Mouse (Mus musculus): ENCODE data around the gene Ankrd65.
A peak's percentile ranks its signal among the peaks of the same experiment; 100 is the strongest.

Gene Ankrd65

DNA sequence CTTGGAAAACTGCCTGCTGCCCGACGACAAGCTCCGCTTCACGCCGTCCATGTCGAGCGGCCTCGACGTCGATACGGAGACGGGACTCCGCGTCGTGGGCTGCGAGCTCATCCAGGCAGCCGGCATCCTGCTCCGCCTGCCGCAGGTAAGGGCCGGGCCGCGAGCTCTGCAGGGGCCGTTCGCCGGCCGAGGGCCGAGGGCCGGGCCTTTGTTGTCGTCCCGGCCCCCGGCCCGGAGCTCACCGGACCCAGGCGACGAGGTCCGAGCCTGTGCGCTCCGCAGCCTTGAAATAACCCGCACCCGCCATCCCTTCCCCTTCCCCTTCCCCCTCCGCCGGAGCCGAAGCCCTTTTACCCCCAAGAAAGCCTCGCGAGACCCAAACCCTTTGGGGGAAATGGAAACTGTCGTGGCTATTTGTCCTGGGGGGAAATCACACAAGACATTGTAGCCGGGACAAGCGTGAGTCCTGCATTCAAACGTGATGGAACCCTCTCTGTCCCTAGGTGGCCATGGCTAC is 22.5 kb downstream of the Ankrd65 start:
- DNase-seq, result peak in 1 of 2 experiments; percentile 20

- DNase-seq, result no peak
Observed at GRCm38 (mm10) chr4:155817533-155817932, 27.3 kb downstream of the Ankrd65 start.

GRCm38 (mm10) chr4:155821025-155821424 is 30.8 kb downstream of the Ankrd65 start:
- no peak for DNase-seq

DNA sequence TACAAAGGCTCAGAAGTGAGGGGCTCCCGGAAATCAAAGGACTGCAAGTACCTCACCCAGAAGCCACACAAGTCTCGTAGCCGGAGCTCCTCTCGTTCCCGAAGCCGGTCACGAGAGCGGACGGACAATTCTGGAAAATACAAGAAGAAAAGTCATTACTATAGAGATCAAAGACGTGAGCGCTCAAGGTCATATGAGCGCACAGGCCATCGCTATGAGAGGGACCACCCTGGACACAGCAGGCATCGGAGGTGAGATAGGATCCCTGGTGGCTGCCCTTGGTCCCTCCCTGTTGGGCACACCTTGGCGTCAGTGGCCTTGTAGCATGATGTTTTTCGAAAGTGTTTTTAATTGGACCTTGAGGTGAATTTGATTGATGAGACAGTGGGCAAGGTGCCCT is 33.2 kb downstream of the Ankrd65 start:
- no peak for DNase-seq

DNA sequence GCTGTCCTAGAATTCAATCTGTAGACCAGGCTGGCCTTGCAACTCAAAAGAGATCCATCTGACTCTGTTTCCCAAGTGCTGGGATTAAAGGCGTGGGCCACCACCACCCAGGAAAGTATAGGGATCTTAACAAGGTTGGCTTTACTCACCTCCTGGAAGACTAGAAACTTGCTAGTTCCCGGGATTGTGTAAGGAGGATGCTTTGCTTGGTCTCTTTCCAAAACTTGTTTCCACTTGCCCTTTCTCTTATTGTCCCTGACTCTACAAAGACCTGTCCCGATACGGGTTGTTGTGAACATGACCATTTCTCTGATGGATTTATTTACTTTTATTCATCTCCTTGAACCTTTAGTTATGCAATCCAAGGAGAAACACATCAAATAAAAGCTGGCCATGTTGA is 39.6 kb downstream of the Ankrd65 start:
- DNase-seq, result no peak

GRCm38 (mm10) chr4:155830596-155830995 is 40.4 kb downstream of the Ankrd65 start:
- no peak for DNase-seq

- DNase-seq, result peak; percentile 95 to 97
Observed at GRCm38 (mm10) chr4:155831205-155831766, 41.0 kb downstream of the Ankrd65 start, which contains the start of gene Aurkaip1. Gene Aurkaip1 (plus strand): TSS chr4:155831272.

DNA sequence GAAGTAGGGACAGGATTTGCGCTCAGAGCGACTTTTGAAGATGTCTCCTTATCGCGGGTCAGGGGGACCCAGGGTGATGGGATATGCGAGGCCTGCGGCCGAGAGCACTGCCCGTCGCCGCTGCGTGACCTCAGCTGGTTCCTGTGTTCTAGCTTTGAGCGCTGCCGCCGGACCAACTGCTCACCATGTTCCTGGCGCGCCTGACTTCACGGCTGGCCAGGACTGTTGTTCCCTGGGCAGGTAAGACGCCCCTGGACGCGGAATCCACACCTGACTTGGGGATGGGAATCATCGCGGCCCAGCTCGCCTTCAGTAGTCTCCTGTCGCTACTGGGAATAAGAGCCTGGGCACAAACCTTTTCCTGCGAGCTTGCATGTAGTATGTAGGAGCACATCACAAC is 41.6 kb downstream of the Ankrd65 start:
- peak in 1 of 2 experiments; percentile 38 for DNase-seq

DNA sequence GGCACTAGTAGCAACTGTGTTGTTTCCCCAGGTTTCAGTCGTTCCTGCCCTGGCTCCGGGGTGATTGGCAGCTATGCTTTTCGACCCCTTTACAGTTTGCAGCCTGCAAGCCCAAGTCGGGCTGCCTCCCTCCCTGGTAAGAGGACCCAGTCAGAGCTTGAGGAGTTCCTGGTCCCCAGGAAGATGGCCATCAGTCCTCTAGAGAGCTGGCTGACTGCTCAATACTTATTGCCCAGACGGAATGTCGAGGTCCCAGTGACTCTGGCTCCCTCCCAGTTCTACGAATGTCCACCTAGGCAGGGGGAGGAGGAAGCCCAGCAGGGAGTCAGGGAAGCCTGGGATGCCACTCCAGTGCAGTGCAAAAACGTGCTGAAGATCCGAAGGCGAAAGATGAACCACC is 42.1 kb downstream of the Ankrd65 start:
- no peak for DNase-seq

- DNase-seq, result peak in 1 of 2 experiments; percentile 3
Observed at GRCm38 (mm10) chr4:155833234-155833633, 43.0 kb downstream of the Ankrd65 start.

DNA sequence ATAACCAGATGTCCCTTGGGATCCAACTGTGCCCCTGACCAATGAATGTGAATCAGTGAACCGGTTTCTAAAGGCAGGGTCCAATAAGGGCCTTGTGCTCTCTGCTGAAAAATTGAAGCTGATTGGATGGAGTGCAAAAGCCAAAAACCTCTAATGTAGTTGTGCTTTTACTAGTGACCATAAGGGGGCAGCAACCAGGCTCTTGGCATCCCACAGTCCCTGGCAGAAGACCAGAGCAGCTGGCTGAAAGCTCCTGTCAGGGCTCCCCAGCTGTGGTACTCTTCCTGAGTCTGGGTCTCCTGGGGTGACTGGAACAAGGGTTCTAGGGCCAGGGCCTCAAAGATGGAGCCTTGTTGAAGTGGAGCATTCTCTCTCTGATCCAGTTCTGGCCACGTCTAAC is 43.6 kb downstream of the Ankrd65 start:
- DNase-seq, result peak; percentile 76 to 83

DNA sequence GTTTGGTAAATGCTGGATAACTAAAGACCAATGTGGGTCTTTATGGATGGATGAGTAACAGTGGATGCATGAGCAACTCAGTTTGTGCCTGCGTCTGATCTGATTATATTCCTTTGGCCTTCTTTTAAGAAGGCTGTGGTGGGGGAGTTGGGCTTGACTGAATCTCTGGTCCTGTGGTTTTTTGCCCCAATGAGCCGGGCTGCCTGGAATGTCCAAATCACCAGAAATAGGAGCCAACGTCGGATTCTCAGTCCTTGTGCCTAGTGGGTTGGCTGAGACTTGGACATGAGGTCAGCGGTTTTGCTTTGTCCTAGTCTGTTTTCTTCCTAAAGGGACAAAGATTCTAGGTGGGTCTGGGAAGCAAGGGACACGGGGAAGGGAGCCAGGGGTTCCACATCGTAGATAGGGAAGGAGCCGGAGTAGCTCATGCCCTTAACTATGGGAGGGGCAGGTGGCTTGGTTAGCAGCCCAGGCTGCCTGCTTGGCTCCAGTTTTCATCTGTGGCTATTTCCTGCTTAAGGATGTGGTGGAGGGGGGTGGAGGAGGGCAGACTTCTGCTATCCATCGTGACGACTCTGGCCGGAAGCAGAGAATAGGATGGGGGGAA is 47.3 kb downstream of the Ankrd65 start:
- peak; percentile 67 to 70 for DNase-seq

GRCm38 (mm10) chr4:155838187-155839153 is 48.2 kb downstream of the Ankrd65 start:
- DNase-seq, result no peak

DNA sequence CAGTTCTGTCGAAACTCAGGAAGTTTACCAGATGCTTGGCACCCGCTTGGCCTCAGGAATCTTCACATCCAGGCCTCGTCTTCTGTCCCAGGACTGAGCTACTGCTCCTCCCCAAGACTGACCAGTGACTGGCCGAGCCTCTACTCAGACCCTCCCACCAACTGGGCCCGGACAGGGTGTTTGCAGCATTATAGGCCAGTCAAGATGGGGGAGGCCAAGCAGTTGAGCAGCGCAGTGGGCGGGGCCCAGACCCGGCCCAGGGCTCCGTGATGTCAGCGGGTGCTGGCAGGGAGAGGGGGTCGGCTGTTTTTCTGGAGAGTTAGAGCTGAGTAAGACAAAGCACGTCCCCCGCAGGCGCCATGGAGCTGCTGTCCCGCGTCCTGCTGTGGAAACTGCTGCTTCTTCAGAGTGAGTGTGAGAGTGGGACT is 49.3 kb downstream of the Ankrd65 start, which contains the start of gene Mxra8:
Gene Mxra8 (plus strand): TSS at position 198 of the 428 bp plus-strand sequence.
- DNase-seq, result peak; percentile 92 to 95

DNA sequence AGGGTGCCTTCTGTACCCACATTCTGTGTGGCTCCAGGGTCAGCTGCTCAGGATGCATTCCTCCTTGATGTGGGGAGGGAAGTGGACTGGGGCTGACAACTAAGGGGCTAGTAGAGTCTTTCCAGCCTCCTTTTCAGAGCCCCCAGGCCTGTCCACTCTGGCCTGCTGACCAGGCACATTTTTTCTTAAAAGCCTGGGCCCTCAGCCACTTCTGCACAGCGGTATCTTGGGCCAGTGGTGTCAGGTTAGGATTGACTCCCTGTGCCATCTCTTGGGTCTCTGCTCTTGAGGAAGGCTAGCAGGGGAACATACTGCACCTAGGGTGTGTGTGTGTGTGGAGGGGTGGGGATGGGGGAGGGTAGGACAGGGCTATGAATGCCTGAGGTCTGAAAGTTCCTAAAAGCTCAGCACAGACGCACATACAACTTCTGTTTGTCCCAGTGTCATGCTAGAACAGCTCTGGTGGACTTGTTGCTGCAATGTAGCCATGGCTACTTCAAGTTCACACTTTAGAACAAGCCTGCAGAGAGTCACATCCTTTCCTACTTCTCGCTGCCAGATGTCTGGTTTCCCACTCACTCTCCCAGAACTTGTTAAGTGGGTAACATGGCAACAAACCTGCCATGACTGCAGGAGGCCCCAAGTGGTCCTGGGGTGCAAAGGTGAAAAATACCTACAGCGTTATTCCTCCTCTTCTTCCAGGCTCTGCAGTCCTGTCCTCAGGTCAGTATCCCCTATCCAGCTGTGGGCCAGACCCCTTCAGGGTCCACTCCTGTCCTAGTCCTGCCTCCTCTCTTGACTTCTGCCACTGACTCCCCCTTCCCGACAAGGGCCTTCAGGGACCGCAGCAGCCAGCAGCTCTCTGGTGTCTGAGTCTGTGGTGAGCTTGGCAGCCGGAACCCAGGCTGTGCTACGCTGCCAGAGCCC is 50.1 kb downstream of the Ankrd65 start:
- DNase-seq, result no peak

DNA sequence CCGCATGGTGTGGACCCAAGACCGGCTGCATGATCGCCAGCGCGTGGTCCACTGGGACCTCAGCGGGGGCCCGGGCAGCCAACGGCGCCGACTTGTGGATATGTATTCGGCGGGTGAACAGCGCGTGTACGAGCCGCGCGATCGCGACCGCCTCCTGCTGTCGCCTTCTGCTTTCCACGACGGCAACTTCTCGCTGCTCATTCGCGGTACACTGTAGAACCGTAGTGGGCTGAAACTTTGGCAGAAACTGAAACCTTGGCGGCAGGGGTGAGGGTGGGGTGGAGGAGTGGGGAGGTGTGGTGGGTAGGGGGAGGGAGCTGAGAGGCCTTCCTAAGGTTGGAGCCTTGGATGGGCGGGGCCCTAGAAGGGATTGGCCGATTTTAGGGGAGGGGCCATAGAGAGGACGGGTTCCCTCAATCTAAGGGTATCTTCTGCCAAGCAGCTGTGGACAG is 50.8 kb downstream of the Ankrd65 start:
- peak; percentile 81 to 87 for DNase-seq

DNA sequence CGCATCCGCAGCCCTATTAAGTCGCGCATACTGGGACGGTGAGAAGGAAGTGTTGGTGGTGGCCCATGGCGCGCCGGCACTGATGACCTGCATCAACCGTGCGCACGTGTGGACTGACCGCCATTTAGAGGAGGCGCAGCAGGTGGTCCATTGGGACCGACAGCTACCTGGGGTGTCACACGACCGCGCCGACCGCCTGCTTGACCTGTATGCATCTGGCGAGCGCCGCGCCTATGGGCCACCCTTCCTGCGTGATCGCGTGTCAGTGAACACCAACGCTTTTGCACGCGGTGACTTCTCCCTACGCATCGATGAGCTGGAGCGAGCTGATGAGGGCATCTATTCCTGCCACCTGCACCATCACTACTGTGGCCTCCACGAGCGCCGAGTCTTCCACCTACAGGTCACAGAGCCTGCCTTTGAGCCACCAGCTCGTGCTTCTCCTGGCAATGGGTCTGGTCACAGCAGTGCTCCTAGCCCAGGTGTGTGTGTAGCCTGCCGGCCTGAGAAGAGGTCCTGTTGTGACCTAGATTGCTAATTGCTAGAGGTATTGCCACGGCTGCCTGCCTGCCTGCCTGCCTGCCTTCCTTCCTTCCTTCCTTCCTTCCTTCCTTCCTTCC is 51.5 kb downstream of the Ankrd65 start:
- no peak for DNase-seq

DNA sequence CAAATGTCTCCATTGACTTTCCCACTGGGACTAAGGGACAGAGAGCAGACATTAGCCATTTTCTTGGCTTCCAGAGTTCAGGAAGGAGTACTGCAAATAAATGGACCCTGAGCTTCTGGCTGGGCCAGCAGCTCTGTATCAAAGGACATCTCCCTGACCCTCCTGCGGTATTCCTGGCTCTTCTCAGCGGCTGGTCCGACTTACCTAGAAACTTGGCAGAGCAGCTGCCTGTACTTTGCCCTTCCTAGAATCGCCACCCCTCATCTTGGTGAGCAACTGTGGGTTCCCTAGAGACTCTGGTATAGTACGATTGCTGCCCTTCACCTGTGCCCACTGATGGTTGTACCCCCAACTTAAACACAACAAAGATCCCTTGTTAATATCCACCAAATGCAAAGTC is 53.0 kb downstream of the Ankrd65 start:
- no peak for DNase-seq

DNA sequence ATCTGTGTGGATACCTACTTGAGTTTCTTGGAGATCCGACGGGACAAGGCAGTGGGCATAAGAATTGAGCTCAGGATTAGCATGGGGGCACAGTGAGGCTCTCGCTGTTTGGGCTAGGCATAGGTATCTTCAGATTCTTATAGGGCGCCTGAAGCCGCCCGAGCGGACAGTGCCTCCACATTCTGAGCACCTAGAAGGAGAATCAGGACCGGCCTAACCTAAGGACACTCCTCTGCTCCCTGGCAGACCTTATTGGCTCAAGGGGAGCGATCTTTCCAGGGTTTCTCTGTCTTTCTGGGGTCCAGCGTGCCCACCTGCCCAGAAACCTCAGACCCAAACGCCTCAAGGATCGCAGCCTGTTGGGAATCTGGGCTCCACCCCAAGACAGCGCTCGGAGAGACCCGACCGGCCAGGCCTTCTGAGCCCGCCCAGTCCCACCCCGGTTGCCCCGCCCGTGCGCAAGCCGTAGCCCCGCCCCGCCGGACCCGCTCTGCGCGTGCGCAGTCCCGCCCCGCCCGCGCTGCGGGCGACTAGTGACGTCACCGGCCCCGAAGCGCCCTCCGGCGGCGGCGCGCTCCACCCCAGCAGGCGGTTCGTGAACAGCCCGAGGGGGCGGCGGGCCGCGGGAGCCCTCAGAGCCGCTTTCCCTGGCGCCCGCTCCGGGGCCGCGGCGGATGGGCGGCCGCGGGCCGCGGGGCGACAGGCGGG is 56.8 kb downstream of the Ankrd65 start, which contains the start of gene Dvl1:
Gene Dvl1 (plus strand): TSS at position 532 of the 708 bp plus-strand sequence.
- peak; percentile 90 to 91 for DNase-seq

- DNase-seq, result peak; percentile 34 to 47
Observed at GRCm38 (mm10) chr4:155847591-155848352, 57.5 kb downstream of the Ankrd65 start.

Measured in lung, adult 18-20 months (tissue).